Mouse (Mus musculus) mouse embryonic stem cell (cell line): ENCODE measurements around the gene Mcrip1.

Experiments
- in situ Hi-C, 2 experiments: fragments of 300-500 bp; cut with MboI; formaldehyde crosslinking; loops; 1 replicate in 1 of 2; 3 replicates in 1 of 2; pipeline ENCODE4 v1.14.3; 2019 to 2020; ENCODE audit warnings: low sequenced_read_pairs in 2 of 2, low pct_unique_long_range_greater_than_20kb in 1 of 2, mixed read lengths in 1 of 2; ENCODE audit not compliant: unreplicated experiment in 1 of 2

Mcrip1 gene

GRCm38 (mm10) chr11:120499894-120500293 lies 49.6 kb downstream of the Mcrip1 start:
- in situ Hi-C loops = no loop called here

- in situ Hi-C loops = no loop called here
Observed at GRCm38 (mm10) chr11:120498891-120499290, 50.6 kb downstream of the Mcrip1 start.

GRCm38 (mm10) chr11:120498226-120498625 lies 51.3 kb downstream of the Mcrip1 start:
- in situ Hi-C loops = no loop called here

GRCm38 (mm10) chr11:120497436-120497835 lies 52.1 kb downstream of the Mcrip1 start:
- in situ Hi-C loops = no loop called here

GRCm38 (mm10) chr11:120493911-120494310 lies 55.6 kb downstream of the Mcrip1 start:
- in situ Hi-C loops = no loop called here

- in situ Hi-C loops = no loop called here
Observed at GRCm38 (mm10) chr11:120493351-120493750, 56.2 kb downstream of the Mcrip1 start.
